In genomic region chr11:116079511-116079910, GRCm38 (mm10) we compare ENCODE assay signal across 7 mouse cellular contexts. TPM values are rescaled to one million over a fixed set of nuclear protein-coding genes. Genes with fewer than 3 reads are reported as not detected.
DNase-seq lines count a peak whose midpoint lies in the region.

No protein-coding gene starts in this region.

- intact Hi-C loops in left cerebral cortex, postnatal 4 days (cut with DNase I) = no loop called here

- DNase-seq in left cerebral cortex, adult 11 months (ENCODE audit: low spot score) = peak; percentile 73
- no peak for DNase-seq in left cerebral cortex, postnatal 4 days
- DNase-seq in cerebellum, adult 8-10 months = peak; percentile 56
- DNase-seq in layer of hippocampus, adult 8-10 months (ENCODE audit: low spot score in 2 of 2) = peak; percentile 87 to 89
- peak; percentile 82 to 87 for DNase-seq in right cerebral cortex, adult 2 months (ENCODE audit: low spot score in 2 of 2)
- no peak for DNase-seq in spleen, postnatal 10 days (ENCODE audit: low spot score in 2 of 2)
- DNase-seq in gastrocnemius, adult 8-10 months (ENCODE audit: low spot score in 2 of 2) = no peak

RNA-seq across cellular contexts. Expression of gene Unc13d, which starts 1.8 kb away (rescaled TPM):
- total RNA-seq in left cerebral cortex, postnatal 4 days (2021) = 1 to 10 TPM in 1 of 2 experiments, under 1 TPM in 1; 0.56 to 1.2 TPM
- total RNA-seq in layer of hippocampus, adult 8-10 months (2022) = 1 to 10 TPM; 1.5 to 3.6 (median 2.3) TPM
- under 1 TPM; 0.34 to 0.56 (median 0.46) TPM for total RNA-seq in gastrocnemius, adult 8-10 months (2022)

RNA-seq across cellular contexts. Expression of gene Wbp2, which starts 7.3 kb away (rescaled TPM):
- 100 to 1,000 TPM; 171 to 176 TPM for total RNA-seq in left cerebral cortex, postnatal 4 days (2021)
- total RNA-seq in layer of hippocampus, adult 8-10 months (2022) = 100 to 1,000 TPM; 387 to 440 (median 429) TPM
- 10 to 100 TPM; 78.6 to 91.0 (median 90.1) TPM for total RNA-seq in gastrocnemius, adult 8-10 months (2022)

RNA-seq across cellular contexts. Expression of gene Trim47, which starts 47.5 kb away (rescaled TPM):
- 1 to 10 TPM; 9.2 to 9.3 TPM for total RNA-seq in left cerebral cortex, postnatal 4 days (2021)
- 10 to 100 TPM in 1 of 4 experiments, 1 to 10 TPM in 3; 5.0 to 13.0 (median 8.2) TPM for total RNA-seq in layer of hippocampus, adult 8-10 months (2022)
- total RNA-seq in gastrocnemius, adult 8-10 months (2022) = 1 to 10 TPM; 5.7 to 7.6 (median 6.3) TPM

RNA-seq across cellular contexts. Expression of gene Unk, which starts 49.4 kb away (rescaled TPM):
- 10 to 100 TPM; 38.8 to 42.9 TPM for total RNA-seq in left cerebral cortex, postnatal 4 days (2021)
- 10 to 100 TPM; 26.3 to 31.6 (median 28.2) TPM for total RNA-seq in layer of hippocampus, adult 8-10 months (2022)
- 1 to 10 TPM; 4.3 to 6.8 (median 5.3) TPM for total RNA-seq in gastrocnemius, adult 8-10 months (2022)

RNA-seq across cellular contexts. Expression of gene Trim65, which starts 51.4 kb away (rescaled TPM):
- 1 to 10 TPM; 4.9 to 5.2 TPM for total RNA-seq in left cerebral cortex, postnatal 4 days (2021)
- 1 to 10 TPM; 7.2 to 10.0 (median 7.9) TPM for total RNA-seq in layer of hippocampus, adult 8-10 months (2022)
- 1 to 10 TPM; 3.4 to 4.5 (median 4.0) TPM for total RNA-seq in gastrocnemius, adult 8-10 months (2022)

Comparison
In these comparisons a context has a peak if more than half of its experiments do, and no peak if none do; other contexts are left out.
1. DNase-seq: peak in left cerebral cortex, adult 11 months (single experiment), cerebellum, adult 8-10 months (single experiment), layer of hippocampus, adult 8-10 months (2 of 2) and right cerebral cortex, adult 2 months (2 of 2); none in left cerebral cortex, postnatal 4 days (single experiment), spleen, postnatal 10 days (0 of 2) and gastrocnemius, adult 8-10 months (0 of 2).